Mouse (Mus musculus): ENCODE measurements around the gene Kif26b. TPM values are rescaled to one million over a fixed set of nuclear protein-coding genes. Genes with fewer than 3 reads are reported as not detected.

Gene Kif26b
- polyA plus RNA-seq, 1 experiment, result 0.04 TPM

DNA sequence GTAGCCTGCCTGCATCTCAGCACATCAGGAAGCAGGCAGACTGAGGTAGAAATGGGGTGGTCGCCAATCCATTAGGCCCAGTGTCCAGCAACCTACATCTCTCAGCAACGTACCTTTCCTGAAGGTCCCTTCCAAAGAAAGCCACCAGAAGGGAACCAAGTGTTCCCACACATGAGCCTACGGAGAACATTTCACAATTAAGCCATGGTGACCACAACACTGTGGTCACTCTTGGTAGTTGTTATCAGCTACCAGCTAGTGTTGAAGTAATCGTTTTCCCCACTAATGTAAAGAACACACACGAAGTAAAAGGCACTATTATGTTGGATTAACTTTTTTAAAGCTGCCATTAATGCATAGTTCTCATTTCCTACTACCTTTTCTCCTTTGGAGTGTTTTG is 37.2 kb upstream of the Kif26b start:
- Histone ChIP-seq H3K4me3 (ENCODE audit: extremely low read depth, insufficient read depth, insufficient read length) (no peak overlapping the region), H3K36me3 (ENCODE audit: control insufficient read depth, insufficient read depth, low read length) (no peaks in the 10 kb centered on the region), H3K27ac (ENCODE audit: insufficient read depth, low read length) (no peak overlapping the region), H3K4me1 (ENCODE audit: control insufficient read depth, insufficient read depth, insufficient read length) (0 out of 2 replicates have a peak, but pooled peaks cover 2% of the 10 kb centered on the region), H3K27me3 (ENCODE audit: control insufficient read depth, insufficient read depth, low read length) (no peaks in the 10 kb centered on the region)
- no peak for TF ChIP-seq POLR2A (IDR thresholded peaks at IDR 0.05; ENCODE audit: low read depth, low read length)
- no peak for TF ChIP-seq CTCF (IDR thresholded peaks at IDR 0.05; ENCODE audit: extremely low read depth, insufficient read depth, insufficient read length, insufficient replicate concordance)
- DNase-seq (ENCODE audit: low read depth in 1 of 2, low spot score in 2 of 2), result no peak
- 67% methylated on average over 5 of the region's 5 CpGs for WGBS

DNA sequence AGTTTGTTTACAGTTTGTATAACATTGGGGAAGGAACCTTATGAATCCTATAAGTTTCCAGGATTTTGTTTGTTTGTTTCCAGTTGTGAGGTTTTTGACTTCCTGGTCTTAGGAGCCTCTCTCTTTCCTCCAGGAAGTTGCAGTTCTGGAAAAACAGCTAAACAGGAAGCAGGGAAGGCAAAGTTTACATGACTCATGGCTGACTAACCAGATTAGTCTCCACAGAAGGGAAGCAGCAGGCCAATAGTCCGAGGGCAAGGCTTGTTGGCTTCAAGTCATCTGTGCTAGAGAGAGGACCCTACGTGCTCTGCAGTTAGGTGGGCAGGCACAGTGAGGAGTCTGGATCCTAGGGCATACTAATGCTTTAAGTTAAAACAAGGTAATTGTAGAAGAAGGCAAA is 36.4 kb upstream of the Kif26b start:
- Histone ChIP-seq H3K27ac (ENCODE audit: insufficient read depth, low read length) (no peak overlapping the region), H3K4me3 (ENCODE audit: extremely low read depth, insufficient read depth, insufficient read length) (no peak overlapping the region), H3K27me3 (ENCODE audit: control insufficient read depth, insufficient read depth, low read length) (no peaks in the 10 kb centered on the region), H3K36me3 (ENCODE audit: control insufficient read depth, insufficient read depth, low read length) (no peaks in the 10 kb centered on the region), H3K4me1 (ENCODE audit: control insufficient read depth, insufficient read depth, insufficient read length) (0 out of 2 replicates have a peak, but pooled peaks cover 2% of the 10 kb centered on the region)
- 60% methylated on average over 2 of the region's 2 CpGs for WGBS
- TF ChIP-seq POLR2A (IDR thresholded peaks at IDR 0.05; ENCODE audit: low read depth, low read length), result no peak
- no peak for TF ChIP-seq CTCF (IDR thresholded peaks at IDR 0.05; ENCODE audit: extremely low read depth, insufficient read depth, insufficient read length, insufficient replicate concordance)
- DNase-seq (ENCODE audit: low read depth in 1 of 2, low spot score in 2 of 2), result no peak

DNA sequence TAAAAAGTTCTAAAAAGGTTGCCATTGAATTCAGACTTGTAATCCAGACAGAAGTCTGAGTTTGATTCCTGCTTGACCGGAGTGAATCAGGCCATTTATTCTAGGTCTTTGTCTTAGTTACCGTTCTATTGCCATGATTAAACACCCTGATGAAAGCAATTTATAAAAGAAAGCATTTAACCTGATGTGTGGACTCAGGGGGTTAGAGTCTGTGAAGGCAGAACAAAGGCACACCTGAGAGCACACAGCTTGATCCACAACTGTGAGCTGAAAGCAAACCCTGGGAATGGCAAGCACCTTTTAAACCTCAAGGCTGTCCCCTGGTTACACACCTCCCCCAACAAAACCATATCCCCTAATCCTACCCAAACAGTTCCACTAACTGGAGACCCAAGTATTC is 32.7 kb upstream of the Kif26b start:
- TF ChIP-seq POLR2A (IDR thresholded peaks at IDR 0.05; ENCODE audit: low read depth, low read length), result no peak
- TF ChIP-seq CTCF (IDR thresholded peaks at IDR 0.05; ENCODE audit: extremely low read depth, insufficient read depth, insufficient read length, insufficient replicate concordance), result no peak
- H3K4me3 ChIP-seq (ENCODE audit: extremely low read depth, insufficient read depth, insufficient read length), result no peak overlapping the region
- DNase-seq (ENCODE audit: low read depth in 1 of 2, low spot score in 2 of 2), result no peak
- H3K27me3 ChIP-seq (ENCODE audit: control insufficient read depth, insufficient read depth, low read length), result no peaks in the 10 kb centered on the region
- no peak overlapping the region for H3K27ac ChIP-seq (ENCODE audit: insufficient read depth, low read length)
- H3K4me1 ChIP-seq (ENCODE audit: control insufficient read depth, insufficient read depth, insufficient read length), result no peaks in the 10 kb centered on the region
- no peaks in the 10 kb centered on the region for H3K36me3 ChIP-seq (ENCODE audit: control insufficient read depth, insufficient read depth, low read length)
- 96% methylated on average over 2 of the region's 2 CpGs for WGBS

GRCm38 (mm10) chr1:178496841-178497240 is 32.1 kb upstream of the Kif26b start:
- TF ChIP-seq CTCF (IDR thresholded peaks at IDR 0.05; ENCODE audit: extremely low read depth, insufficient read depth, insufficient read length, insufficient replicate concordance) (peak; percentile 37; the same call in 1 of the 2 replicates), POLR2A (IDR thresholded peaks at IDR 0.05; ENCODE audit: low read depth, low read length) (no peak)
- Histone ChIP-seq H3K4me1 (ENCODE audit: control insufficient read depth, insufficient read depth, insufficient read length) (no peaks in the 10 kb centered on the region), H3K27ac (ENCODE audit: insufficient read depth, low read length) (no peak overlapping the region), H3K36me3 (ENCODE audit: control insufficient read depth, insufficient read depth, low read length) (no peaks in the 10 kb centered on the region), H3K4me3 (ENCODE audit: extremely low read depth, insufficient read depth, insufficient read length) (no peak overlapping the region), H3K27me3 (ENCODE audit: control insufficient read depth, insufficient read depth, low read length) (no peaks in the 10 kb centered on the region)
- DNase-seq (ENCODE audit: low read depth in 1 of 2, low spot score in 2 of 2), result peak in 1 of 2 experiments; percentile 21
- WGBS, result 40% methylated on average over 1 of the region's 1 CpGs

GRCm38 (mm10) chr1:178506938-178507337 is 22.0 kb upstream of the Kif26b start:
- H3K27ac ChIP-seq (ENCODE audit: insufficient read depth, low read length), result no peak overlapping the region
- WGBS, result 90% methylated on average over 8 of the region's 8 CpGs

DNA sequence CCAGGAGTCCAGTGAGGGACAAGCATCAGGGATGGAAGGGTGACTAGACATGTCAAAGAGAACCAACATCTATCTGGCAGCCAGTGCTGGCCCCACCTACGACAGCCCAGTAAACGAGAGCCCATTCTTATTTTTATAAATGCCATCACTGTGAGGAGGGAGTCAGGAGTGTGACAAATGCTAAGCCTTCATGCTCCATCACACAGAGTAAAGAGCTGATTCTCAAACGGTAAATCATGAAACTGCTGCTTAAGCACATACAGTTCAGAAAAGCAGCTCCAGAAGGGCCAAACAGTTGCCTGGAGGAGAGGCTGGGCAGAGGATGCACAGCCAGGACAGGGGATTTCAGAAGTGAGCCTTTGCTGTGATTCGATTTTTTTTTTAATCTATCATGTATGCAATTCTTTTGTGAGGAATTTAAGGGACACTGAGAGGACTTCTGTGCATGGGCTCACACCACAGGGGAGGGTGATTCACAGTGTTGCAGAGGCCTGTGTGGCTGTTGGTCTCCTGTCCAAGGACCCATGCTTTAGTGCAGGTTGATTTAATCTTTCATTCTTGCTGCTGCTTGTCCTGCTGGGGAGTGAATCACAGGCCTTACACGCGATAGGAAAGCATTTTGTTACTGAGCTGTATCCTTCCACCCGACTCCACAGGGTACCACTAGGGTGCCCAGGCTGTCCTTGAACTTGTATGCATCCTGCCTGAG is 16.4 kb upstream of the Kif26b start:
- Histone ChIP-seq H3K36me3 (ENCODE audit: control insufficient read depth, insufficient read depth, low read length) (no peaks in the 10 kb centered on the region), H3K4me1 (ENCODE audit: control insufficient read depth, insufficient read depth, insufficient read length) (no peaks in the 10 kb centered on the region), H3K4me3 (ENCODE audit: extremely low read depth, insufficient read depth, insufficient read length) (no peak overlapping the region), H3K27ac (ENCODE audit: insufficient read depth, low read length) (no peak overlapping the region), H3K27me3 (ENCODE audit: control insufficient read depth, insufficient read depth, low read length) (no peaks in the 10 kb centered on the region)
- no peak for DNase-seq (ENCODE audit: low read depth in 1 of 2, low spot score in 2 of 2)
- TF ChIP-seq CTCF (IDR thresholded peaks at IDR 0.05; ENCODE audit: extremely low read depth, insufficient read depth, insufficient read length, insufficient replicate concordance) (no peak), POLR2A (IDR thresholded peaks at IDR 0.05; ENCODE audit: low read depth, low read length) (no peak)
- 76% methylated on average over 7 of the region's 7 CpGs for WGBS

More at GRCm38 (mm10) chr1:178506938-178507337, 22.0 kb upstream of the Kif26b start:
- H3K4me3 ChIP-seq (ENCODE audit: extremely low read depth, insufficient read depth, insufficient read length), result no peak overlapping the region
- no peaks in the 10 kb centered on the region for H3K36me3 ChIP-seq (ENCODE audit: control insufficient read depth, insufficient read depth, low read length)
- no peaks in the 10 kb centered on the region for H3K27me3 ChIP-seq (ENCODE audit: control insufficient read depth, insufficient read depth, low read length)
- no peaks in the 10 kb centered on the region for H3K4me1 ChIP-seq (ENCODE audit: control insufficient read depth, insufficient read depth, insufficient read length)
- DNase-seq (ENCODE audit: low read depth in 1 of 2, low spot score in 2 of 2), result no peak
- TF ChIP-seq CTCF (IDR thresholded peaks at IDR 0.05; ENCODE audit: extremely low read depth, insufficient read depth, insufficient read length, insufficient replicate concordance), result no peak
- TF ChIP-seq POLR2A (IDR thresholded peaks at IDR 0.05; ENCODE audit: low read depth, low read length), result no peak

- H3K27me3 ChIP-seq (ENCODE audit: control insufficient read depth, insufficient read depth, low read length), result no peaks in the 10 kb centered on the region
- 37% methylated on average over 8 of the region's 8 CpGs for WGBS
- no peaks in the 10 kb centered on the region for H3K4me1 ChIP-seq (ENCODE audit: control insufficient read depth, insufficient read depth, insufficient read length)
- H3K36me3 ChIP-seq (ENCODE audit: control insufficient read depth, insufficient read depth, low read length), result no peaks in the 10 kb centered on the region
- H3K27ac ChIP-seq (ENCODE audit: insufficient read depth, low read length), result no peak overlapping the region
- H3K4me3 ChIP-seq (ENCODE audit: extremely low read depth, insufficient read depth, insufficient read length), result no peak overlapping the region
- no peak for DNase-seq (ENCODE audit: low read depth in 1 of 2, low spot score in 2 of 2)
- TF ChIP-seq CTCF (IDR thresholded peaks at IDR 0.05; ENCODE audit: extremely low read depth, insufficient read depth, insufficient read length, insufficient replicate concordance) (no peak), POLR2A (IDR thresholded peaks at IDR 0.05; ENCODE audit: low read depth, low read length) (no peak)
Measured at GRCm38 (mm10) chr1:178513954-178514353, 15.0 kb upstream of the Kif26b start.
